Mouse (Mus musculus): ENCODE results near the gene Trim7. TPM values are rescaled to one million over a fixed set of nuclear protein-coding genes. Genes with fewer than 3 reads are reported as not detected.
"Not testable (repeated sequence)": the region's sequence is repeated elsewhere in the genome, so short reads cannot be mapped to it uniquely, and the experiment has no call there.

Trim7 gene
- polyA plus RNA-seq, 1 experiment from 2014 or later, result 1.0 TPM

GRCm38 (mm10) chr11:48819614-48820307 lies 6.2 kb upstream of the Trim7 start:
- 75% methylated on average over 7 of the region's 7 CpGs for WGBS
- Histone ChIP-seq H3K9ac (no peak overlapping the region), H3K27ac (no peak overlapping the region)

GRCm38 (mm10) chr11:48820308-48820674 lies 5.6 kb upstream of the Trim7 start:
- H3K36me3 ChIP-seq, result peaks cover 6% of the 10 kb centered on the region; the same call in 1 of the 2 replicates

More at GRCm38 (mm10) chr11:48819614-48820307, 6.2 kb upstream of the Trim7 start:
- Histone ChIP-seq H3K9me3 (no peaks in the 10 kb centered on the region), H3K4me2 (replicated peaks) (no peak overlapping the region), H3K36me3 (peaks cover 10% of the 10 kb centered on the region), H3K27me3 (peaks cover 12% of the 10 kb centered on the region), H3K4me3 (no peak overlapping the region), H3K4me1 (peaks cover 27% of the 10 kb centered on the region)
- ATAC-seq (ENCODE audit: low FRiP score, low read depth), result no peak

GRCm38 (mm10) chr11:48821299-48821698 lies 4.6 kb upstream of the Trim7 start:
- not testable (repeated sequence) for H3K4me3 ChIP-seq; H3K9me3 ChIP-seq; H3K27ac ChIP-seq; H3K36me3 ChIP-seq; ATAC-seq (ENCODE audit: low FRiP score, low read depth); H3K4me2 ChIP-seq (replicated peaks); H3K9ac ChIP-seq
- WGBS, result 83% methylated on average over 14 of the region's 14 CpGs
- peaks cover 14% of the 10 kb centered on the region for H3K27me3 ChIP-seq
- peaks cover 13% of the 10 kb centered on the region; the same call in 1 of the 2 replicates for H3K4me1 ChIP-seq

More at GRCm38 (mm10) chr11:48820308-48820674, 5.6 kb upstream of the Trim7 start:
- Histone ChIP-seq H3K27me3 (peaks cover 14% of the 10 kb centered on the region), H3K4me2 (replicated peaks) (no peak overlapping the region), H3K4me1 (peaks cover 22% of the 10 kb centered on the region), H3K4me3 (no peak overlapping the region), H3K9ac (no peak overlapping the region), H3K27ac (no peak overlapping the region), H3K9me3 (no peaks in the 10 kb centered on the region)
- ATAC-seq (ENCODE audit: low FRiP score, low read depth), result no peak

- Histone ChIP-seq H3K4me3 (peak overlapping the region; percentile 45), H3K4me2 (replicated peaks) (peak overlapping the region; percentile 77), H3K27me3 (peaks cover 14% of the 10 kb centered on the region), H3K9me3 (no peaks in the 10 kb centered on the region), H3K9ac (no peak overlapping the region), H3K4me1 (peaks cover 22% of the 10 kb centered on the region; the same call in 1 of the 2 replicates), H3K36me3 (no peaks in the 10 kb centered on the region), H3K27ac (no peak overlapping the region)
- no peak for ATAC-seq (ENCODE audit: low FRiP score, low read depth)
- WGBS, result 34% methylated on average over 14 of the region's 14 CpGs
Measured at GRCm38 (mm10) chr11:48822768-48823512, 3.0 kb upstream of the Trim7 start.

- Histone ChIP-seq H3K27ac (no peak overlapping the region), H3K4me3 (peak overlapping the region; percentile 45), H3K36me3 (no peaks in the 10 kb centered on the region), H3K9me3 (no peaks in the 10 kb centered on the region), H3K27me3 (peaks cover 14% of the 10 kb centered on the region), H3K9ac (peak overlapping the region; percentile 56; the same call in 1 of the 2 replicates), H3K4me2 (replicated peaks) (peak overlapping the region; percentile 77), H3K4me1 (peaks cover 22% of the 10 kb centered on the region; the same call in 1 of the 2 replicates)
- ATAC-seq (ENCODE audit: low FRiP score, low read depth), result no peak; the same call in 1 of the 2 replicates
- WGBS, result under 1% methylated on average over 15 of the region's 15 CpGs
Measured at GRCm38 (mm10) chr11:48823536-48823972, 2.4 kb upstream of the Trim7 start.

- H3K4me2 ChIP-seq (replicated peaks), result peak overlapping the region; percentile 77
- peaks cover 14% of the 10 kb centered on the region for H3K27me3 ChIP-seq
- no peak overlapping the region for H3K27ac ChIP-seq
- no peak for ATAC-seq (ENCODE audit: low FRiP score, low read depth)
- no peaks in the 10 kb centered on the region for H3K9me3 ChIP-seq
- no peaks in the 10 kb centered on the region for H3K36me3 ChIP-seq
- H3K4me1 ChIP-seq, result peaks cover 22% of the 10 kb centered on the region; the same call in 1 of the 2 replicates
- peak overlapping the region; percentile 56 for H3K9ac ChIP-seq
- peak overlapping the region; percentile 45 for H3K4me3 ChIP-seq
- 4% methylated on average over 22 of the region's 22 CpGs for WGBS
Measured at GRCm38 (mm10) chr11:48824311-48824830, 1.6 kb upstream of the Trim7 start.

- peak overlapping the region; percentile 59 for H3K9ac ChIP-seq
- H3K4me3 ChIP-seq, result peak overlapping the region; percentile 50
- peaks cover 22% of the 10 kb centered on the region; the same call in 1 of the 2 replicates for H3K4me1 ChIP-seq
- H3K27ac ChIP-seq, result peak overlapping the region; percentile 75
- ATAC-seq (ENCODE audit: low FRiP score, low read depth), result peak; percentile 25; the same call in 1 of the 2 replicates
- under 1% methylated on average over 6 of the region's 6 CpGs for WGBS
- H3K9me3 ChIP-seq, result no peaks in the 10 kb centered on the region
- no peaks in the 10 kb centered on the region for H3K36me3 ChIP-seq
- H3K4me2 ChIP-seq (replicated peaks), result peak overlapping the region; percentile 67
- peaks cover 14% of the 10 kb centered on the region for H3K27me3 ChIP-seq
Measured at GRCm38 (mm10) chr11:48826752-48827096, 784 bp downstream of the Trim7 start.

- H3K4me1 ChIP-seq, result peaks cover 22% of the 10 kb centered on the region; the same call in 1 of the 2 replicates
- no peak overlapping the region for H3K27ac ChIP-seq
- H3K27me3 ChIP-seq, result peaks cover 14% of the 10 kb centered on the region
- ATAC-seq (ENCODE audit: low FRiP score, low read depth), result no peak
- no peaks in the 10 kb centered on the region for H3K9me3 ChIP-seq
- H3K4me3 ChIP-seq, result no peak overlapping the region
- 77% methylated on average over 6 of the region's 6 CpGs for WGBS
- H3K4me2 ChIP-seq (replicated peaks), result no peak overlapping the region
- no peaks in the 10 kb centered on the region for H3K36me3 ChIP-seq
- no peak overlapping the region for H3K9ac ChIP-seq
Measured at GRCm38 (mm10) chr11:48827926-48828325, 2.0 kb downstream of the Trim7 start.

GRCm38 (mm10) chr11:48830279-48830678 lies 4.3 kb downstream of the Trim7 start:
- ATAC-seq (ENCODE audit: low FRiP score, low read depth), result no peak
- WGBS, result 61% methylated on average over 2 of the region's 2 CpGs
- no peak overlapping the region for H3K9ac ChIP-seq
- no peaks in the 10 kb centered on the region for H3K36me3 ChIP-seq
- H3K4me3 ChIP-seq, result no peak overlapping the region
- 0 out of 2 replicates have a peak, but pooled peaks cover 8% of the 10 kb centered on the region for H3K4me1 ChIP-seq
- no peak overlapping the region for H3K4me2 ChIP-seq (replicated peaks)
- no peaks in the 10 kb centered on the region for H3K9me3 ChIP-seq
- H3K27ac ChIP-seq, result no peak overlapping the region
- no peaks in the 10 kb centered on the region for H3K27me3 ChIP-seq

- Histone ChIP-seq H3K9ac (no peak overlapping the region), H3K27me3 (peaks cover 3% of the 10 kb centered on the region; the same call in 1 of the 2 replicates), H3K27ac (no peak overlapping the region), H3K9me3 (no peaks in the 10 kb centered on the region), H3K36me3 (no peaks in the 10 kb centered on the region), H3K4me2 (replicated peaks) (no peak overlapping the region), H3K4me1 (0 out of 2 replicates have a peak, but pooled peaks cover 8% of the 10 kb centered on the region), H3K4me3 (no peak overlapping the region)
- ATAC-seq (ENCODE audit: low FRiP score, low read depth), result no peak
- WGBS, result 72% methylated on average over 2 of the region's 2 CpGs
Measured at GRCm38 (mm10) chr11:48831273-48831672, 5.3 kb downstream of the Trim7 start.

GRCm38 (mm10) chr11:48833078-48833730 lies 7.3 kb downstream of the Trim7 start:
- Histone ChIP-seq H3K27me3 (peaks cover 13% of the 10 kb centered on the region; the same call in 1 of the 2 replicates), H3K4me1 (peaks cover 7% of the 10 kb centered on the region), H3K9ac (no peak overlapping the region), H3K4me3 (peak overlapping the region; percentile 62), H3K27ac (no peak overlapping the region), H3K36me3 (no peaks in the 10 kb centered on the region), H3K4me2 (replicated peaks) (peak overlapping the region; percentile 63), H3K9me3 (no peaks in the 10 kb centered on the region)
- no peak for ATAC-seq (ENCODE audit: low FRiP score, low read depth)
- 49% methylated on average over 8 of the region's 9 CpGs for WGBS

All from limb, embryonic 13.5 days (tissue).